Mouse (Mus musculus): ENCODE data around the gene Bicdl1.

Bicdl1 gene

DNA sequence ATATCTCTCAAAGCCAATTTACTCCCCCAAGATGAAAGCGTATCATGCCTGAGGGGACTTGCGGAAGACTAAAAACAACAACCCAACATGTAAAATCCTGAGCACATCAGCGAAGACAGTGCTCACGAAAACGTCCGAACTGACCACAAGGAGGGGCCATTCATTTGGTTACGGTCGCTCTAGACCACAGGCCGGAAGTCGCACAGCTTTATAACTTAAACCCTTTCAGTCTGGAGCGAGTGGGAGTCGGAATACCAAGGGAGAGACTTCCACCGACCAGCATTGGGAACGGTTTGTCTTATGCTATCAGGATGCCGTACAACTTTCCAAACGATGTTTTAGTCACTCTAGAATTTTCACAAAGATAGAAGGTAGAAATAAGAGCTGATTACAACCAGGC lies 5.4 kb downstream of the Bicdl1 start:
- DNase-seq (ENCODE audit: low read depth, low spot score), result no peak

- DNase-seq (ENCODE audit: low read depth, low spot score), result no peak
These were observed 7.0 kb downstream of the Bicdl1 start for GRCm38 (mm10) chr5:115724422-115724821.

- DNase-seq (ENCODE audit: low read depth, low spot score), result no peak
These were observed 9.0 kb downstream of the Bicdl1 start for GRCm38 (mm10) chr5:115722188-115722959.

DNA sequence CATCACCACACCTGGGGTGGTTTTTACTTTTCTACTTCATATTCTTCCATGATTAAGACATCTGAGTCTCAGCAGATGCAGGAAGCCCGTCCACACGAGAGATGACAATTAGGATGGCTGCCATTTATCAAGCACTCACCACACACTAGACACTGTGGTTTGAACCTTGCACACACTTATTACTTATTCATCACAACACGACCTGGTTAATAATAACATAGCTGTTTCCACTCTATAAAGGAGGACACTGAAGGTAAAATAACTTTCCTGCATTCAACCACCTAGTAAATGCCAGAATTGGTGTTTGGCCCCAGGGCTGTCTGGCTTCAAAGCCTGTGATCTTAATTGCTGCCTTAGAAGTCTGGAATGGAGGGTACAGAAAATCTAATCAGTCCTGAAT lies 10.7 kb downstream of the Bicdl1 start:
- no peak for DNase-seq (ENCODE audit: low read depth, low spot score)

DNA sequence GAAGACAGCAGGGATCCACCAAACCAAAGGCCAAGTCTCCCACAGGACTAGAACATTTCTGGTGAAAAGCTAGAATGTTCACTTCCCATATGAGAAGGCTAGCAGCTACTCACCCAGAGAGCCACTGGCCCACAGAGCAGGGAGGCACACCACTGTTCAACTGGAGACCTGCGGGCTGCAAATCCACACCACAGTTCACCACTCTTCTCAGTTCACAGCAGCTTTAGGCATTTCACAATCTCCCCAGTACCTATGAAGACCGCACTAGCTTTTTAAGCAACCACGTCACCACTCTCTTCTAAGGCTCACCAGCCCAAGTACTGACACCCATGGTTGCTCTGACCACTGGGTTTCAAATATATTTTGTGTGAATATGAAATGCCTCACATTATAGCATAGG lies 13.7 kb downstream of the Bicdl1 start:
- DNase-seq (ENCODE audit: low read depth, low spot score), result no peak

DNA sequence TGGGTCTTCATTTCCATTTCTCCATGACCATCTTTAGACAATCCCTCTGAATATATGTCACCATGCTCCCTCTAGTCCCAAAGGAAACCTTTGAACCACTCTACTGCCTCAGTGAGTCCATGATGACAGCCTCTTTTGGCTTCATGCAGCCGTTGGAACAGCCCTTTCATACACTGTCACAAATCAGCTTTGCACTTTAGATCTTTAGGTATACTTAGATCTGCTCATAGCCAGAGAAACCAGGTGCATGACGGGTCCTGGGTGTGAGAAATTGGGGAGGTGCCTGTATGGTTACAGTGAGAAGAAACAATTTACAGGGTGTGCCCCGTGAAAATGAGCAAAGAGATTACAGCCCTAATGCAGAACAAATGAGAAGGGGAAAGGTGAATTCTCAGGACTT lies 14.3 kb downstream of the Bicdl1 start:
- DNase-seq (ENCODE audit: low read depth, low spot score), result no peak

DNA sequence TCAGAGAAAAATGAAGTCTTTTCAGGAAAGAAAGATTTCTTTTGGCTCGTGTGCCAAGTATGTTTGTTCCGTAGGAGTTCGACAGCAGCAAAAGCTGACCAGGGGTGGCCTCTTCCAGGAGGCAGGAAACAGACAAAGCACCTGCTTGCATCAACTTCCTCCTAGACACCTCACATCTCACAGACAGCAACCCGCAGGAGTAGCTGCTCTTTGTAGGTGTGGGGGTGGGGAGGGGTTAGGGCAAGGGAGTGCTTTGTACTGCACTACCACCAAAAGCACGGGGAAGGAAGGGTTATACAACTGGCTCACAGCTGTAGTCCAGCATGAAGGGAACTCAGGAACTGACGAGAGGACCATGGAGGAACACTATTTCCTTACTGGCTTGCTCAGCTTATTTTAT lies 15.0 kb downstream of the Bicdl1 start:
- no peak for DNase-seq (ENCODE audit: low read depth, low spot score)

DNA sequence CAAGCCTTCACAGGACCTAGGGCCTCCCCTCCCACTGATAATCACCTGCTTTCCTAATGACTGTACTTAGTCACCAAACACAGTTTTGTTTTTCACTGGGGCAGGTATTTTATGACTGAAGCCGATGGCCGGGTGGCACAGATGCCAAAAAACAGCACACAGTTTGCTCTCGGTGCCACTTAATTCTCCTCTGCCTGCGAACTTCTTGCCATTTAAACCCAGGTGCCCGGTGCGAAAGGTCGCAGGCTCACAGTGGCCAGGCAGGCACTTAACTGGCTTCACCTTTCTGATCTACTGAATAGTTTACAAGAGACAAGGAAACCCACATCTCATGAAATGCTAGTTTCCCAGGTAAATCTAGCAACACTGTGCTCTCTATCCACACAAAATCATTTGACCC lies 16.7 kb downstream of the Bicdl1 start:
- no peak for DNase-seq (ENCODE audit: low read depth, low spot score)

DNA sequence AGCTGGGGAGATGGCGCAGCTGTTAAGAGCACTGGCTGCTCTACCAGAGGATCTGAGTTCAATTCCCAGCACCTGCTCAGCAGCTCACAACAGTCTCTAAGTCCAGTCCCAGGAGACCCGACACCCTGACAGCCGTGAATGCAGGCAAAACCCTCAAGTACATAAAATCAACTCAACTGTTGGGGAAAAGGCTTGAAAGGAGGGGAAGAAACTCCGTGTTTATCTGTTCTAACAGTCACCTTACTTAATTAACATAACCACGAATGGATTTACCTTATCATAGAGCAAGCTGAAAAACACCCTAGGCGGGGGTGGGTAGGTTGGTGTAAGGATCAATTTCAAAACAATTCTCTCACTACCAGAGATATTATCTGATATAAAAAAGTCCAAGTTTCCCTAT lies 18.9 kb downstream of the Bicdl1 start:
- no peak for DNase-seq (ENCODE audit: low read depth, low spot score)

DNA sequence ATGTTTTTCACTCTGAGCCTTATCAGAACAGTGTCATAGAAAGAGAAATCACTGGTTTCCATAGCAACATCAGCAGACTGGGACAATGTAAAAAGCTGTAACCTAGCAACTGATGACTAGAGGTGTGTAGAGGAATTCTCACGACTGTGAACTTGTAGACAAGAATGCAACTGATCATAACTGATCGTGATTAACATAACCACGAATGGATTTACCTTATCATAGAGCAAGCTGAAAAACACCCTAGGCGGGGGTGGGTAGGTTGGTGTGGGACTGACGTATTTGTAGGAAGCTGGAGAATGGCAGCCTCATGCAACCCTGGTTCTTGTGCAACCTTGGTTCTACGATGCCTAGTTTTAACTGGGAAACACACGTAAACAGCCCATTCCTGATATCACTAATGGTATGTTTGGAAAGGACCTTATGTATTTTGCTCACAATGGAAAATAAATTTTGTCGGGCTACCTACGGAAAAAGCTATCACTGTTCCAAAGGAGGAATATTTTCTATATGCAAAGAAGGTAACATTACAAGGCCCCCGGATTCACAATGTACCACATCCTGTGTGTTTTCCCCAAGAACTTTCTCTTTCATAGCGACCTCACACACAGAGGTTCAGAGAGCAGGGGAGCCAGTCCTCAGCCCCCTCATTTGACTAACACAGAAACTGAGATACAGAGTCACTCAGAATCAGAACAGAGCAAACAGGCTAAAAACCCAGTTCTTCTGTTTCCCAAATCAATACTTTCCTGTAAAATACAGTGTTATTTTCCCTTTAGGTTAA lies 19.6 kb downstream of the Bicdl1 start:
- DNase-seq (ENCODE audit: low read depth, low spot score), result no peak

GRCm38 (mm10) chr5:115710171-115710570 lies 21.2 kb downstream of the Bicdl1 start:
- DNase-seq (ENCODE audit: low read depth, low spot score), result no peak

GRCm38 (mm10) chr5:115708930-115709329 lies 22.5 kb downstream of the Bicdl1 start:
- DNase-seq (ENCODE audit: low read depth, low spot score), result no peak

DNA sequence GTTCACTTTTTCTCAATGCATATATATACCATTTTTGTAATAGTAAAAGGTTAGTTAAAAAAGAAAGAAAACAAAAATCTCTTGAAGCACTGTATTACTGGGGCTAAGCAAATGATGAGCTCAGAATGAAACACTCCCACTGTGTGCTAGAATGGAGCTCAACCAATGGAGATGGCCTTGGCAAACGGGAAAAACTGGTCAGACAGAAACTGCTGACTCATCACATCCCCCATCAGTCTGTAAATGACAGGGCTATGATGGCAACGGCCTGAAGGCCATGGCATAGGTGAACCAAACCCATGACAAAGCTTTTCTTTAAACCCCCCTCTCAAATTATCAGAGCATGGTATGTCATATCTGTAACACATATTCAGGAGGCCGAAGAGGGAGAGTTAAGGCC lies 29.4 kb downstream of the Bicdl1 start:
- DNase-seq (ENCODE audit: low read depth, low spot score), result no peak

GRCm38 (mm10) chr5:115701215-115701614 lies 30.2 kb downstream of the Bicdl1 start:
- no peak for DNase-seq (ENCODE audit: low read depth, low spot score)

GRCm38 (mm10) chr5:115696811-115697210 lies 34.6 kb downstream of the Bicdl1 start:
- DNase-seq (ENCODE audit: low read depth, low spot score), result no peak

DNA sequence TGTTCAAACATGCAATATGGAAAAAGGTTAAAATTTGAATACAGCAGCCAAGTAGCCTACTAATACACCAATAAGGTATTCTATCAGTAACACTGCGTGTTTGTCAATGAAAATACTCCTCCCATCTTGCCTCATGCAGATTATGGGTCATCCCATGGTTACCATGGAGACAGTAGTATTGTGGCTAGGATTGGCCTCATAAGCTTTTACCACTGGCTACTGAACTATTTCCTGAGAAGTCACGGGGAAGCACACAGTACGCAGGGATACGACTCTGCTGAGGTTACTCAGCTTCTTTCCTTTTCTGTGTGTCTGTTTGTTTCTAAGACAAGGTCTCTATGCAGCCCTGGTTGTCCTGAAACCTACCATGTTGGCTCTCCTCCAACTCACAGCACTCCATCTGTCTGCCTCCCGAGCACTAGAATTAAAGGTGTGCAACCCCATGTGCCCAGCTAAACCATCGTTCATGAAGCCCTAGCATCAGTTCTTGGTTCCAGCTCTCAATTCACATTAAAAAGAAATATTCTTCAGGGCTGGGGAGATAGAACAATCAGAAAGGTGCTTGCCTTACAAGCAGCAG lies 36.1 kb downstream of the Bicdl1 start:
- DNase-seq (ENCODE audit: low read depth, low spot score), result no peak

DNA sequence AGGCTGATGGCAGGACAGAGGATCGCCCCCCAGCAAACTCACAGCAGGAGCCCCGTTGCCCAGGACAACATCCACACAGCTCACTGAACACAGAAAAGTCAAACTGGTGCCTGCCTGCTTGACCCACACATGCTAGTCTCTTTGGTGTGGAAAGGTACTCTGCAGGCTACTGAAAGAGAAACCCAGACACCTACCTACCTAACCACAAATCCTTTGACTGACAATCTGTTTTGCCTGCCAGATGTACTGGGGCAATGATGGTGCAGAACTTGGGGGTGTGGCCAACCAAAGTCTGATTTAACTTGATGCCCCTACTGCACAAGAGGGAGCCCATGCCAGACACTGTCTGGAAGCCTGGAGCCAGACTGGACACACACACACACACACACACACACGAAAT lies 38.1 kb downstream of the Bicdl1 start:
- no peak for DNase-seq (ENCODE audit: low read depth, low spot score)

GRCm38 (mm10) chr5:115686716-115687115 lies 44.7 kb downstream of the Bicdl1 start:
- DNase-seq (ENCODE audit: low read depth, low spot score), result no peak

DNA sequence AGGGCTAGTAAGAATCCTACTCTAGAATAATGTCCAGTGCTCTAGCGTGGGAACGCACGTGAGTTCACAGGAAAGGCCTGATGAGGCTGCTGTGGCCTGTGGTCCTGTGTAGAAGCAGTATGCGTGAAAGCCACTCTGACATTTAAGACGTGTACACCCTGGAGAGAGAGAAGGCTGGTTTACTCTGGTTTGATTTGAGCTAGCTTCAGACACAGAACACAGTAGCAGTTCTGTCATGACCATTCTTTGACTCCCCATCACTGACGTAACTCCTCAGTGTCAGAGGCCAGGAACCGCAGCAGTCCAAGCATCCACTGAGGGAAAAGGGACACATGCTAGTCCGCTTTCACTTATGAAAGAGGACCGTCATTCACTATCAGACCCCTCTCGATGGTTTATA lies 46.3 kb downstream of the Bicdl1 start:
- no peak for DNase-seq (ENCODE audit: low read depth, low spot score)

DNA sequence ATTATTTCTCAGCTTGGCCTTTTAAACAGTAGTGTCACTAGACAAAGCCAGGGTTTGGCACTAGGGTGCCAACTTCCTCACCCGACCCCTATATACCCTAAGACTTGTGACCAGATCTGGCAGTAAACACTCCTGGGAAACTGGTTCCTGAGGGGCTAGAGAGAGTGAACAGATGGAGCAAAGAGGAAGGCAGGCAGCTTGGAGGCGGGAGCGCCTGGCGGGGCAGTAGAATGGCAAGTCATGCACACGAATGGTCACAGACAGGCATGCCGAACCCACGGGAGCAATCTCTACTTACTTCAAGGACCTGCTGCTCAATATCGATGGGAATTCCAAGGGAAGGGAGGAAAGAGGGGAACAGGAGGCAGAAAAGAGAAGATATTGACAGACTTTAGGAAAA lies 59.6 kb downstream of the Bicdl1 start:
- no peak for DNase-seq (ENCODE audit: low read depth, low spot score)

DNA sequence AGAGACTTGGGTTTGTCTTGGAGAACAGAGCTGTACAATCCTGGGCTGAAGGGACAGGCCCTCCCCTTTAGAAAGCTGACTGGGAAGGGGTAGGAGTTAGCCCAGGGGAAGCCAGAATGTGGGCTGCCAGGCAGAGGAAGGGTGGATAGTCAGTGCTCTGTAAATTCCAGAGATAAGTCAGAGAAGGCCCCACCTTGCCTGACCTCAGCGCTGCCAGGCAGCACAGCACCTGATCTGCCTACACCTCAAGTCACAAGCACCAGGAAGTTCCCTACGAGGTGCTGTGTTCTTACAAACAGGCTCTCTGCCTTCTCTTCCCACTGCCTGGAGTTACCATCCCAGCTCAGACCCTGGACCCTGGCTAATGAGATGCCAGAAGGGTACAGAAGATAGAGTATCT lies 61.0 kb downstream of the Bicdl1 start:
- DNase-seq (ENCODE audit: low read depth, low spot score), result no peak

DNA sequence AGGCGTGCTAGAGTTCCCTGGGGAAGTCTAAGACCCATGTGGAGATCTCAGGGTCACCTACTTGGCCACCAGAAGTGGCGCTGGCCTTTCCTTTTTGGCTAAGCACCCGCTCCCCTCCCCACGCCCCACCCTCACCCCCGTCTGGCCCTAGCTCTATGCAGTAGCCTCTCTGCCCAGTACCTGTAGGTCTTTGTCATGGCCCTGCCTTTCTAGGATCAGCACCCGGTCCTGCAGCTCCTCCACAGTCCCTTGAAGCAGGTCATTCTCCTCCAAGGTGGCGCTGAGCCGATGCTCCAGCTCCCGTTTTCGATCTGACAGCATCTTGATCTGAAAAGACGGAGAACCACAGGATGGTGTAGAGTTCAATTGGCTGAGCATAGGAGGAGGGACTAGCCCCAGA lies 61.4 kb downstream of the Bicdl1 start:
- DNase-seq (ENCODE audit: low read depth, low spot score), result no peak

DNA sequence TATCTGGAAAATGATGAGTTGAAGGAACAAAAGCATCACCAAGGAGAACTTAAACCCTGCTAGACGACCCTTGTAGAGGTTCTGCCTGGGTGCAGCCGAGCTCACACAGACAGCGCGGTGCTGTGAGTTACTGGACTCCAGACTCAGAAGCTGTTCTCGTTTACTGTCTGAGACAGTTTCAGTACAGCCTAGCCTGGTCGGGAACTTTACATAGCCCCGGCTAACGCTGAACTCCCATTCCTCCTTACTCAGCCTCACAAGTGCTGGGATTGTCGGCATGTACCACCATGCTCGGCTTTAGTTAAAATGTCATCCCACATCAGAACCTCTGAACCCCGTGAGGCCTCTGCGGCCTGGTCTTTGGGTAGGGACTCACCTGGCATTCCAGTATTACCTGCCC lies 62.4 kb downstream of the Bicdl1 start:
- no peak for DNase-seq (ENCODE audit: low read depth, low spot score)

All from c-Kit-negative CD71-positive TER-119-positive erythroid progenitor cells, embryonic 14.5 days (primary cell).